Mouse (Mus musculus): Measurements from ENCODE around the gene Rcc1l.

DNA sequence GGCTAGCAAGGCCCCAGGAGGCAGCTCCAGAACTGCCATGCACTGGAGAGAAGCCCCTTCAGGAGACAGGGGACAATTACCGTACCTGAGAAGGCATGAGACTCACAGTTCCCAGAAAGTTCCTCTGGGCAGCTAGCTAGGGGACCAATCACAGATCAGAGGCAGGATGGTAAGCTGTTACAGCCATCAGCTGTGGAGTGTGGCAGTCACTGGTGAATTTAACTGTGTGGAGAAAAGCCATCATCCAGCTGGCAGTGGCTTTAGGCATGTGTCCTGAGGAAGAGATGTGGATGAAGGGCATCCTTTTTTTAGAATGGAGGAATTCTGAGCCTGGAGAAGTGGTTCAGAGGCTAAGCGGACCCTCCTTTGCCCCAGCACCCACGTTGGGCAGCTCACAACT lies 56.4 kb downstream of the Rcc1l start:
- no peak for TF ChIP-seq MAX (IDR thresholded peaks at IDR 0.05; ENCODE audit: low read depth)
- no peak for TF ChIP-seq POLR2A (IDR thresholded peaks at IDR 0.05; ENCODE audit: insufficient read length, low read depth)
- no peak for TF ChIP-seq USF1 (IDR thresholded peaks at IDR 0.05; ENCODE audit: low read depth)
- no peak for TF ChIP-seq E2F4 (IDR thresholded peaks at IDR 0.05; ENCODE audit: insufficient read depth)
